Mouse (Mus musculus) testis, adult 2 months (tissue): Measurements from ENCODE around the gene Gm17455.

Experiments
- CTCF ChIP-seq: fragments of 200-500 bp; IDR thresholded peaks from 2 replicates; pipeline ENCODE4 v1.5.1; 2012; ENCODE audit warnings: low read depth, mild to moderate bottlenecking, inconsistent platforms, low read length, moderate library complexity; ENCODE audit not compliant: control insufficient read depth, insufficient read depth, insufficient replicate concordance
- POLR2A ChIP-seq: fragments of 200-500 bp; IDR thresholded peaks from 2 replicates; pipeline ENCODE4 v1.6.1; 2012; ENCODE audit warnings: low read depth, mild to moderate bottlenecking, inconsistent platforms, low read length, moderate library complexity; ENCODE audit not compliant: control insufficient read depth

DNA sequence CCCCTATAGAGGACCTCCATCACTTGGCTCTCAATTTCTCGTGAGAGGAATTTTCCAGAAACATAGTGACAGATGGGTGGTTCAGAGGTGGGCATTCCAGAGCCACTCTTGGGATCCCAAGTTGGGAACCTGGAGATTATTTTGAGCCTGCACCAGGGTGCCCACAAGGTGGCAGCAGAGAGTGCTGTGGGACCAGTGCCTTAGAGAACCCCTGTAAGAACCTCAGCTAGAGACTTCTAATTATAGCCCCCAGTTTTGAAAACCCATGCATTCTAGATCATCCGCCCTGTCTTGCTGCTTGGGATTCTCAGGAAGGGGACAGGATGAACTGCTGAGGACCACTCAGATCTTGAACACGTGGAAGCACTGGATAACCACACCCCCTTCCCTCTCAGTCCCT, 18.6 kb downstream of the Gm17455 start:
- no peak for TF ChIP-seq POLR2A
- TF ChIP-seq CTCF, result peak; percentile 58; the same call in 1 of the 2 replicates
